Mouse (Mus musculus): ENCODE measurements around the gene D630003M21Rik. TPM values are rescaled to one million over a fixed set of nuclear protein-coding genes. Genes with fewer than 3 reads are reported as not detected.

The D630003M21Rik gene
- total RNA-seq, 4 experiments from 2014 or later, result 0.75 to 1.5 (median 1.2) TPM

GRCm38 (mm10) chr2:158238101-158238500 lies 9.1 kb upstream of the D630003M21Rik start:
- no peak for DNase-seq (ENCODE audit: low spot score in 2 of 2)

- DNase-seq (ENCODE audit: low spot score in 2 of 2), result no peak
Observed at GRCm38 (mm10) chr2:158236698-158237097, 7.7 kb upstream of the D630003M21Rik start.

- no peak for DNase-seq (ENCODE audit: low spot score in 2 of 2)
Observed at GRCm38 (mm10) chr2:158233106-158233505, 4.1 kb upstream of the D630003M21Rik start.

GRCm38 (mm10) chr2:158232414-158232813 lies 3.4 kb upstream of the D630003M21Rik start:
- DNase-seq (ENCODE audit: low spot score in 2 of 2), result no peak

- no peak for DNase-seq (ENCODE audit: low spot score in 2 of 2)
Observed at GRCm38 (mm10) chr2:158231071-158231470, 2.0 kb upstream of the D630003M21Rik start.

- no peak for DNase-seq (ENCODE audit: low spot score in 2 of 2)
Observed at GRCm38 (mm10) chr2:158230617-158231016, 1.6 kb upstream of the D630003M21Rik start.

GRCm38 (mm10) chr2:158229503-158229892 lies 476 bp upstream of the D630003M21Rik start:
- no peak for DNase-seq (ENCODE audit: low spot score in 2 of 2)

GRCm38 (mm10) chr2:158225301-158225700 lies 3.7 kb downstream of the D630003M21Rik start:
- peak; percentile 42 to 58 for DNase-seq (ENCODE audit: low spot score in 2 of 2)

GRCm38 (mm10) chr2:158223497-158223896 lies 5.5 kb downstream of the D630003M21Rik start:
- DNase-seq (ENCODE audit: low spot score in 2 of 2), result no peak

- peak; percentile 49 to 55 for DNase-seq (ENCODE audit: low spot score in 2 of 2)
Observed at GRCm38 (mm10) chr2:158222664-158223063, 6.4 kb downstream of the D630003M21Rik start.

- no peak for DNase-seq (ENCODE audit: low spot score in 2 of 2)
Observed at GRCm38 (mm10) chr2:158221446-158222084, 7.5 kb downstream of the D630003M21Rik start.

GRCm38 (mm10) chr2:158219562-158219961 lies 9.5 kb downstream of the D630003M21Rik start:
- no peak for DNase-seq (ENCODE audit: low spot score in 2 of 2)

GRCm38 (mm10) chr2:158216510-158216909 lies 12.5 kb downstream of the D630003M21Rik start:
- DNase-seq (ENCODE audit: low spot score in 2 of 2), result no peak

- peak in 1 of 2 experiments; percentile 31 for DNase-seq (ENCODE audit: low spot score in 2 of 2)
Observed at GRCm38 (mm10) chr2:158215283-158216117, 13.5 kb downstream of the D630003M21Rik start.

GRCm38 (mm10) chr2:158211764-158212471 lies 17.1 kb downstream of the D630003M21Rik start:
- DNase-seq (ENCODE audit: low spot score in 2 of 2), result no peak

GRCm38 (mm10) chr2:158210958-158211357 lies 18.1 kb downstream of the D630003M21Rik start:
- no peak for DNase-seq (ENCODE audit: low spot score in 2 of 2)

- no peak for DNase-seq (ENCODE audit: low spot score in 2 of 2)
Observed at GRCm38 (mm10) chr2:158210503-158210902, 18.5 kb downstream of the D630003M21Rik start.

- no peak for DNase-seq (ENCODE audit: low spot score in 2 of 2)
Observed at GRCm38 (mm10) chr2:158209776-158210175, 19.2 kb downstream of the D630003M21Rik start.

- peak; percentile 53 to 61 for DNase-seq (ENCODE audit: low spot score in 2 of 2)
Observed at GRCm38 (mm10) chr2:158207848-158208247, 21.2 kb downstream of the D630003M21Rik start.

- DNase-seq (ENCODE audit: low spot score in 2 of 2), result peak; percentile 58 to 60
Observed at GRCm38 (mm10) chr2:158204114-158204513, 24.9 kb downstream of the D630003M21Rik start.

- no peak for DNase-seq (ENCODE audit: low spot score in 2 of 2)
Observed at GRCm38 (mm10) chr2:158203686-158204085, 25.3 kb downstream of the D630003M21Rik start.

GRCm38 (mm10) chr2:158199281-158199680 lies 29.7 kb downstream of the D630003M21Rik start:
- no peak for DNase-seq (ENCODE audit: low spot score in 2 of 2)
